Mouse (Mus musculus) common myeloid progenitor, adult 5-6 weeks (primary cell): ENCODE data around the gene Agbl4. TPM values are rescaled to one million over a fixed set of nuclear protein-coding genes. Genes with fewer than 3 reads are reported as not detected.

ENCODE experiments used
- ATAC-seq: replicated peaks from 2 replicates; pipeline ENCODE4 v1.8.0; 2016; ENCODE audit warnings: low read depth, mild to moderate bottlenecking, moderate TSS enrichment, inconsistent platforms; ENCODE audit not compliant: poor library complexity, severe bottlenecking
- total RNA-seq: library from RNA; stranded (forward); fragments of 200-1000, 187-1606 nt; gene quantifications from 2 replicates; pipeline ENCODE4 v1.2.3, GENCODE M21; 2017

The Agbl4 gene
- total RNA-seq, 1 experiment from 2014 or later, result not detected

DNA sequence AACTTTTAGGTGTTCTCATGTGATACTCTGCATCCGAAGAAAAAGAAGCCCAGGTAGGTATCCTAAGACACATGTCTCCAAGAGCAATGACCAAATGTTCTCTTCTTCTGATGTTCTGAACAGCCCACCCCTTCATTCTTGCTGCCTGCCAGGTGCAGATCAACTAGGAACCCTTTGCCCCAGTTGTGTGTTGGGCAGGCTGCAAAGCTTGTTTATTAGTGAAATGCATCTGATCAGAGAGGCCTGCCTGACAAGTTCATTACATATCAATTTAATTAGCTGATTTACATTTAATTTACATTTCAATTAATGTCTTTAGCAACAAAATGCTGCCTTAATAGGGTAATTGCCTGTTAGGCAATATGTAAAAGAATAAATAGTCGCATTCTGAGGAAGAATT lies 1288.5 kb downstream of the Agbl4 start:
- ATAC-seq, result no peak

DNA sequence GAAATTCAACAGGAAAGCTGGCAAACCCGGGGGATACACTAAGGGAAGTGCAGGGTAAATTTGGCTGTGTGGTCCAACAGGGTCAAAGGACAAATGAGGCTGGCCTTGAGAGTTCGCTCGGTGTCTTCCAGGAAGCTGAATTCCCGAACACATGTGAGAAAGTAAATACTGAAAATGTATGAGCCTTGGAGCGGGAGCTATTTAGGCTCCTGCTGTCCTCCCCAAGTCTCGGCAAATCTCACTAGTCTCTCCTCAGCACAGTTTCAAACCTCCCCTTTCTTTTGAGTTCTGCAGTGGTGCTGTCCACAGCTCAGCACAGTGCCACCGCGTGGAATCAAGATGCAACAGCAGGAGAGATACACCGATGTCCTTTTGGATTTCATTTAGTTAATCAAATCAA lies 1289.5 kb downstream of the Agbl4 start:
- ATAC-seq, result peak; percentile 89

DNA sequence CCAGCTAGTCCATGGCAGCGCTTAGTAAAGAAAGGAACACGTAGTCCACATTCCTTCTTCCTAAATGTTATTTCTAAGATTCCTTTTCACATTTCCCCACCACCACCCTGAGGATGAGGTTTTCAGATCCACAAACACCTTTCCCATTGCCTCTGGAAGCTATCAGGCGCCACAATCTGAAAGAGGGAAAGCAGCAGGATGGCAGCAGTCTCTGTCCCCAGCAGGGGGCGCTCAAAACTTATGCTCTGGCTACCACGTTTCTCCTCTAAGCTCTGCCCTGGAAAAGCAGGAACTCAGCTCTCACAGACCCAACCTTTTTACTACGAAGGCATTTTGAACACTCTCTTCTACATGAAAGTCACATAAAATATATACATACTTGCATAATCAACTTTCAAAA lies 1290.2 kb downstream of the Agbl4 start:
- peak; percentile 96 for ATAC-seq

DNA sequence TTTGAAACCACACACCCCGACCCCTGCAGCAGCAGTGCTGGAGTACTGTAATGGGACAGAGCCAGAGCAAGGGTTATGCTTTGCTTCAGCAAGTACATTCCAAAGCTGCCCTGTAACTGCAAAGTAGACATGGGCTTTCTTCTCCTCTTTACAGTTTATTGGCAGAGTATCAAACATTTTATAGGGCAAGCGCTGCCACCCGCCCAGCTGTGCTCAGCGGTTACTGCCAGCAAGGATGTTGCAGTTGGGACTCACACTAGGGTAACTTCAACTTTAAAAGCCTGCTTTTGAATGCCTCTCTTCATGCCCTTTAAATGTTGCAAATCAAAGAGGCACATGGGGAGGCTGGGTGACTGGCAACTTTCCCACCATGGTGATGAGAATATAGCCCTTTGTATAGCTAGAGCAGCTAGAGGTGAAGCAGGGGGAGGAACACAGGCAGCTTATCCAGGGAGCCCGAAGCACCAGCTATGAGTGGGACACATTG lies 1293.6 kb downstream of the Agbl4 start:
- no peak for ATAC-seq

DNA sequence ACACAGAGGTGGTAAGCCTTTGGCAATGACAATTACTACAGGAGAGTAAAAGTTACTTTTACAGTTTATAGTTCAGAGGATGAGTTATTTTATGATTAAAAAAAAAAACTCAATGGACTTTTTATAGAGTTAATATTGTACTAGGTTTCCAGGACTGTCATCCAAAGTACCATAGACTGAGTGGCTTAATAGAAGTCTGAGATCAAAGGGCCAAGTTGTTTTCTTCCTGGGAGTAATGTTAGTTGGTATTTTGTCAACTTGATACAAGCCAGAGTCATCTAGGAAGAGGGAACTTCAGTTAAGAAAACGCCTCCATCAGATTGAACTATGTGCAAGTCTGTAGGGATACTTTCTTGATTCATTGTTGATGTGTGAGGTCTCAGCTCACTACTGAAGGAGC lies 1303.9 kb downstream of the Agbl4 start:
- no peak for ATAC-seq

DNA sequence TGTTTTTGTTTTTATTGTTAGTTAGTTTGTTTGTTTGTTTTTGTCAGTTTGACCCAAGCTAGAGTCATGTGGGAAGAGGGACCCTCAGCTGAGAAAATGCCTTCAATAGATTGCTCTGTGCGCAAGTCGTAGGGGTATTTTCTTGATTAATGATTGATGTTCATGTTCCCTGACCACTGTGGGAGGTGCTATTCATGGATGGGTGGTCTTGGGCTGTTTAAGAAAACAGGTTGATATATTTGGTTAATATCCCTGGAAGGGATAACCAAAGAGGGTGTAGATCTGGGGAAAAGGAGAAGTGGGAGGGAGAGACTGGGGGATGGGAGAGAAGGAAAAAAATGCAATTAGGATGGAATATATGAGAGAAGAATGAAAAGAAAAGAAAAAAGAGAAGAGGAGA lies 1306.7 kb downstream of the Agbl4 start:
- ATAC-seq, result no peak

DNA sequence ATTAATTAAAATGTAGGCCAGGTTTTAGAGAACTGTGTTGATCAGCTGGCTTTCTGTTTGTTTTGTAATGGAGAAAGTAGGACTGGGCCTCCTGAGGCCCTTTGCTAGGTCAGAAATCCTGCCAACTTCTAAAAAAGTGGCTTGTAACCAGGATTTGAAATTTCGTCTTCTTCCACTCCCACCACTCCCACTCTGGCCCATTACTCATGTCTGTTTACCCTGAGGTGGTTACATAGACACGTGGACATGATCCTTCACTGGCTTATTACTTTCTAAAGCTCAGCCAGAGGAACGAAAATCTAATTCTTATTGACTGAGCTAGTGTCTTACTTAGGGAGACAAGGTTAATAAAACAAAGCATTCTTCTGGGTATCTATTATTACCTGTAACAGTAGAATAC lies 1307.5 kb downstream of the Agbl4 start:
- ATAC-seq, result no peak

Other genes with a start within 250 kb of the Agbl4 start
- not detected in 2 replicates for gene Elavl4, start 45.8 kb upstream of the Agbl4 start, total RNA-seq